Mouse (Mus musculus) liver, adult 2 months (tissue): ENCODE data around the gene Lonp1. TPM values are rescaled to one million over a fixed set of nuclear protein-coding genes. Genes with fewer than 3 reads are reported as not detected.

Source experiments
- DNase-seq: peaks from one replicate; pipeline ENCODE4 v3.0.0-alpha.2; 2011; ENCODE audit warnings: low read depth, low spot score; ENCODE audit errors: extremely low read depth
- H3K27ac ChIP-seq: fragments of 200-500 bp; replicated peaks from 2 replicates; pipeline ENCODE4 v1.5.1; 2012; ENCODE audit warnings: low read depth, mild to moderate bottlenecking, control low read depth, inconsistent platforms, low read length; ENCODE audit not compliant: insufficient read depth
- H3K27me3 ChIP-seq: fragments of 200-500 bp; 2 replicates; pipeline ENCODE4 v1.6.1; 2012; ENCODE audit warnings: mild to moderate bottlenecking, moderate library complexity, low read length, inconsistent platforms; ENCODE audit not compliant: control insufficient read depth, insufficient read depth
- H3K36me3 ChIP-seq: fragments of 200-500 bp; 2 replicates; pipeline ENCODE4 v1.6.1; 2012; ENCODE audit warnings: low read length, inconsistent platforms; ENCODE audit not compliant: control insufficient read depth, insufficient read depth
- H3K4me1 ChIP-seq: fragments of 200-500 bp; 2 replicates; pipeline ENCODE4 v1.6.1; 2011; ENCODE audit warnings: low read length; ENCODE audit not compliant: control insufficient read depth, insufficient read depth
- H3K4me3 ChIP-seq: fragments of 200-500 bp; 2 replicates; pipeline ENCODE4 v1.5.1; 2011; ENCODE audit warnings: low read depth, mild to moderate bottlenecking, control low read depth, low read length, moderate library complexity; ENCODE audit not compliant: insufficient read depth
- H3K79me2 ChIP-seq: fragments of 200-500 bp; 2 replicates; pipeline ENCODE4 v1.6.1; 2012; ENCODE audit warnings: inconsistent platforms, mild to moderate bottlenecking, low read length, moderate library complexity; ENCODE audit not compliant: control insufficient read depth, insufficient read depth
- H3K9ac ChIP-seq: fragments of 200-500 bp; 2 replicates; pipeline ENCODE4 v1.6.1; 2012; ENCODE audit warnings: low read depth, mild to moderate bottlenecking, control low read depth, inconsistent platforms, low read length
- CTCF ChIP-seq: fragments of 200-500 bp; IDR thresholded peaks from 2 replicates; pipeline ENCODE4 v1.5.1; 2011; ENCODE audit warnings: low read depth, low read length, control low read depth
- POLR2A ChIP-seq: fragments of 200-500 bp; IDR thresholded peaks from 2 replicates; pipeline ENCODE4 v1.6.1; 2011; ENCODE audit warnings: low read length, control low read depth; ENCODE audit not compliant: insufficient read depth; ENCODE audit errors: extremely low read depth
- WGBS: fragments of 180-500 bp; shearing (Covaris S2); methylation state at CpG from one replicate; pipeline ENCODE4 v1.1.7; 2018; 5-methylcytosine and 5-hydroxymethylcytosine counted together
- polyA plus RNA-seq: library from polyadenylated mRNA; depleted of rRNA; stranded (reverse); fragments of >200 nt; gene quantifications from 2 replicates; pipeline ENCODE4 v1.2.3, GENCODE M21; 2012
- total RNA-seq: library from RNA; depleted of rRNA; stranded (reverse); fragments of >200 nt; gene quantifications from 2 replicates; pipeline ENCODE4 v1.2.3, GENCODE M21; 2014

The Lonp1 gene
- total and polyA plus RNA-seq, 2 experiments: 81.0 to 124 TPM

GRCm38 (mm10) chr17:56588921-56589320, 37.8 kb downstream of the Lonp1 start:
- H3K4me3 ChIP-seq: no peak overlapping the region
- no peak for DNase-seq
- H3K79me2 ChIP-seq: peaks cover 58% of the 10 kb centered on the region
- peaks cover 14% of the 10 kb centered on the region for H3K4me1 ChIP-seq
- H3K36me3 ChIP-seq: peaks cover 41% of the 10 kb centered on the region
- H3K27me3 ChIP-seq: no peaks in the 10 kb centered on the region
- 67% methylated on average over 4 of the region's 4 CpGs for WGBS
- no peak for TF ChIP-seq CTCF
- TF ChIP-seq POLR2A: no peak
- no peak overlapping the region for H3K27ac ChIP-seq
- H3K9ac ChIP-seq: no peak overlapping the region

GRCm38 (mm10) chr17:56587773-56588172, 38.9 kb downstream of the Lonp1 start:
- no peaks in the 10 kb centered on the region for H3K27me3 ChIP-seq
- H3K36me3 ChIP-seq: peaks cover 39% of the 10 kb centered on the region
- peaks cover 64% of the 10 kb centered on the region for H3K79me2 ChIP-seq
- no peak for DNase-seq
- H3K27ac ChIP-seq: no peak overlapping the region
- peaks cover 20% of the 10 kb centered on the region for H3K4me1 ChIP-seq
- TF ChIP-seq POLR2A (no peak), CTCF (no peak)
- no peak overlapping the region for H3K4me3 ChIP-seq
- 71% methylated on average over 1 of the region's 1 CpGs for whole genome bisulfite sequencing
- H3K9ac ChIP-seq: no peak overlapping the region

GRCm38 (mm10) chr17:56585171-56585821, 41.4 kb downstream of the Lonp1 start:
- peak overlapping the region; percentile 82 for H3K27ac ChIP-seq
- H3K27me3 ChIP-seq: no peaks in the 10 kb centered on the region
- under 1% methylated on average over 61 of the region's 61 CpGs for whole genome bisulfite sequencing
- H3K9ac ChIP-seq: peak overlapping the region; percentile 90
- TF ChIP-seq CTCF (no peak), POLR2A (no peak)
- peak overlapping the region; percentile 86 for H3K4me3 ChIP-seq
- DNase-seq: peak; percentile 30
- peaks cover 23% of the 10 kb centered on the region; the same call in 1 of the 2 replicates for H3K36me3 ChIP-seq
- peaks cover 25% of the 10 kb centered on the region for H3K4me1 ChIP-seq
- H3K79me2 ChIP-seq: peaks cover 68% of the 10 kb centered on the region

GRCm38 (mm10) chr17:56584257-56585130, 42.2 kb downstream of the Lonp1 start, which contains the start of the genes Safb2 and Safb:
Gene Safb2 (minus strand): TSS chr17:56584585.
Gene Safb (plus strand): TSS chr17:56584825.
- TF ChIP-seq POLR2A (peak; percentile 81), CTCF (no peak)
- peaks cover 60% of the 10 kb centered on the region for H3K79me2 ChIP-seq
- peak; percentile 90 for DNase-seq
- H3K4me1 ChIP-seq: peaks cover 25% of the 10 kb centered on the region
- peak within 1 kb of the TSS; percentile 86 for H3K4me3 ChIP-seq
- H3K27ac ChIP-seq: peak within 1 kb of the TSS; percentile 92
- under 1% methylated on average over 101 of the region's 101 CpGs for WGBS
- no peaks in the 10 kb centered on the region for H3K27me3 ChIP-seq
- H3K9ac ChIP-seq: peak within 1 kb of the TSS; percentile 90
- peaks cover 25% of the 10 kb centered on the region; the same call in 1 of the 2 replicates for H3K36me3 ChIP-seq

GRCm38 (mm10) chr17:56583611-56584256, 43.0 kb downstream of the Lonp1 start:
- Histone ChIP-seq H3K27ac (peak overlapping the region; percentile 92), H3K9ac (peak overlapping the region; percentile 85), H3K27me3 (no peaks in the 10 kb centered on the region), H3K4me1 (peaks cover 25% of the 10 kb centered on the region), H3K36me3 (peaks cover 23% of the 10 kb centered on the region; the same call in 1 of the 2 replicates), H3K4me3 (peak overlapping the region; percentile 78), H3K79me2 (peaks cover 55% of the 10 kb centered on the region)
- no peak for TF ChIP-seq POLR2A
- TF ChIP-seq CTCF: no peak
- DNase-seq: peak; percentile 74
- under 1% methylated on average over 33 of the region's 33 CpGs for WGBS
